Mouse (Mus musculus): ENCODE data around the gene Ttc17. TPM values are rescaled to one million over a fixed set of nuclear protein-coding genes. Genes with fewer than 3 reads are reported as not detected.

Ttc17 gene
- polyA plus RNA-seq, 1 experiment from 2014 or later = 19.2 TPM

DNA sequence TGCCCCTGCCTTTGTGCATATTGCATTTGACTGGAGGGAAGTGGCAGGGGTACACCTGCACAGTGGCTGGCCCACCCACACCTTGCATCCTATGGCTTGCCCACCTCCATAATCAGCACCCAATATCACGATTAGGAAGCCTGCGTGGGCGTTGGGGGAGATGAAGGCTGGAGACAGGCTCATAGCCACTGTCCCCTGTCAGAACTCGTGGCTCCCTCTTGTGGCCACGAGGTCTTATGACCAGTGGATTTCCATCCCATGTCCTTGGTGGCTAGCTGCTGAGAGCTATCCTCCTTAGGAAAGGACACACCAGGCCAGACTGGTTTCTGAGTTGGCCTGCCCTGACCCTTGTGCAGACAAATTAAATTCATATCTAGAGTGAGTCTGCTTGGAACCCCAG, 116.0 kb downstream of the Ttc17 start:
- no peak overlapping the region for H3K9ac ChIP-seq (replicated peaks)
- H3K9me3 ChIP-seq = no peaks in the 10 kb centered on the region
- peak; percentile 39 for ATAC-seq (ENCODE audit: insufficient number of reproducible peaks, insufficient read depth, low FRiP score, low TSS enrichment, low read depth)
- H3K27me3 ChIP-seq = peaks cover 19% of the 10 kb centered on the region
- H3K4me3 ChIP-seq (replicated peaks) = no peak overlapping the region
- no peak overlapping the region for H3K27ac ChIP-seq
- 1% methylated on average over 5 of the region's 5 CpGs for WGBS
- H3K4me2 ChIP-seq = no peak overlapping the region
- H3K36me3 ChIP-seq = no peaks in the 10 kb centered on the region
- peaks cover 11% of the 10 kb centered on the region for H3K4me1 ChIP-seq (replicated peaks)

DNA sequence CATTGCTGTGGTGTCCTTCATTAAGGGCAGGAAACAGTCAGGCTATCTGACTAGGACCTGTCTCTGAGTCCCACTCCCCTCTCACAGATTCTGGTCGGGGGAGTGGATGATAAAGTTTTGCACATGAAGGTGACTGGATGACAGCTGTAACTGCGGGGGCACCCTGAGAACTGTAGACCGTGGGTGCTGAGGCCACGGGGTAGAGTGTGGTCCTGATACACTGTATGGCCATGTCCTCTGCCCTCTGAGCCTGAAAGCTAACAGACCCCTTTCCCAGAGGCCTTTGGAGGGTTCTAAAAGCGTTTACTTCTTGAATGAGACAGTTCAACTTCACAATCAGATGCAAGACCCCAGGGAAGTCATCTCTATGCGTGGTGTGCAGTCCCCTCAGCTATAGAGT, 116.8 kb downstream of the Ttc17 start:
- Histone ChIP-seq H3K36me3 (no peaks in the 10 kb centered on the region), H3K9ac (replicated peaks) (no peak overlapping the region), H3K4me1 (replicated peaks) (peaks cover 11% of the 10 kb centered on the region), H3K27ac (no peak overlapping the region), H3K9me3 (no peaks in the 10 kb centered on the region), H3K27me3 (peaks cover 19% of the 10 kb centered on the region), H3K4me2 (no peak overlapping the region), H3K4me3 (replicated peaks) (no peak overlapping the region)
- ATAC-seq (ENCODE audit: insufficient number of reproducible peaks, insufficient read depth, low FRiP score, low TSS enrichment, low read depth) = no peak
- WGBS = 68% methylated on average over 6 of the region's 6 CpGs

DNA sequence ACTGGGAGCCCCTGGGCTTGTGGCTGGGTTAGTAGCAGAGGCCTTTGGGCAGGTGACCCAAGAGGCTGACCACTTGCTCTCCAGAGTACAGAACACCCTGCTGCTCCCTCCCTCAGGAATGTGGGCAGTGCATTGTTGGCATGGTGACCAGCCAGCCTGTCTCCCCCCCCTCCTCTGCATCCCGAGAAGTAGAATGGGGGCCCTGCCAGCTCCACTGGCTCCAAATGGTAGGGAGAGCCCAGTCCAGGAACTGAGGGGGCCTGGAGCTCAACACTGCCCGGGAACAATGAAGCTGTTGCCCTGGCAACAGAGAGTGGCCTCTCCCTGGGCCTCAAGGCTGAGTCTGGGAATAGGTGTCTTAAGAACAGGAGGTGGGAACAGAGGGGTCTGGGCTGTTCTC, 117.3 kb downstream of the Ttc17 start:
- Histone ChIP-seq H3K27me3 (peaks cover 17% of the 10 kb centered on the region), H3K4me1 (replicated peaks) (peaks cover 11% of the 10 kb centered on the region), H3K4me3 (replicated peaks) (no peak overlapping the region), H3K27ac (no peak overlapping the region), H3K9ac (replicated peaks) (peak overlapping the region; percentile 31; the same call in 1 of the 2 replicates), H3K36me3 (no peaks in the 10 kb centered on the region), H3K4me2 (no peak overlapping the region), H3K9me3 (no peaks in the 10 kb centered on the region)
- ATAC-seq (ENCODE audit: insufficient number of reproducible peaks, insufficient read depth, low FRiP score, low TSS enrichment, low read depth) = no peak
- 0% methylated on average over 2 of the region's 2 CpGs for WGBS

DNA sequence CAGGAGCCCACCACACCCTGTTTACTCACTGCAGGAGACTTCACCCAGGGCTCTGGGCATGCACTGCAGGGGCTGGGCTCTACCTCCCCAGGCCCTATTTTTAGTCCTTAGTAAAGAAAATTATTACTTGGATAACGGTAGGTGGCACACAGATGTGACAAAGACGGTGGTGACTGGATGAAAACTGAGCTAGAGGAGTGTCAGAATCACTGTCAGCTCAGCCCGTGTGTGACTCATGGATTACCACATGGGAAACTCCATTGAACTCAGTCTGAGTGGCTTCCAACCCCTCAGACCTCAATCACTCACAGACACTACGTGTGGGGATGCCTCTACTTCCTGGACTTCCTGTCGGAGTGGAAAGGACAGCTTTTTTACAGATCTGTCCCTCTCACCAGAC, 118.4 kb downstream of the Ttc17 start:
- H3K9ac ChIP-seq (replicated peaks) = no peak overlapping the region
- WGBS = 22% methylated on average over 5 of the region's 5 CpGs
- no peaks in the 10 kb centered on the region for H3K9me3 ChIP-seq
- no peak overlapping the region for H3K4me3 ChIP-seq (replicated peaks)
- no peak overlapping the region for H3K4me2 ChIP-seq
- H3K36me3 ChIP-seq = no peaks in the 10 kb centered on the region
- ATAC-seq (ENCODE audit: insufficient number of reproducible peaks, insufficient read depth, low FRiP score, low TSS enrichment, low read depth) = no peak
- H3K4me1 ChIP-seq (replicated peaks) = peaks cover 11% of the 10 kb centered on the region
- H3K27ac ChIP-seq = no peak overlapping the region
- H3K27me3 ChIP-seq = 0 out of 2 replicates have a peak, but pooled peaks cover 13% of the 10 kb centered on the region

DNA sequence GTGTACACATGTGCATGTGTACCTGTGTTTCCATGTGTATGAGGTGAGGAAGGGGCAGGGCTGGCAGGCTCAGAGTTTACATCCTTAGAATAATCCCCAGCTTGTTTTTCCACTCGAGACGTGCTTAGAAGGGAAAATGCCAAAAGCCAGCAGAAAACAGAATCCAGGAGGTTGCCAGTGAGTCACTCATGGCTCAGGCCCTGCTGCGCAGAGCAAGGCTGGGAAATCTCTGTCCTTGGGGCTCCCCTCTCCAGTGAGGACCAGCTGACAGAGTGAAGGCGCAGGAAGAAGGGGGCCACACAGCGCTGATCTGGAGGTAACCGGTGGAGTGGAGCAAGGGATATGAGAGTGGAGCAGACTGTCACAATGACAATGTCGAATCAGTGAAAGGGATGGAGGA, 119.1 kb downstream of the Ttc17 start:
- Histone ChIP-seq H3K27me3 (0 out of 2 replicates have a peak, but pooled peaks cover 13% of the 10 kb centered on the region), H3K9ac (replicated peaks) (no peak overlapping the region), H3K4me2 (no peak overlapping the region), H3K4me1 (replicated peaks) (peaks cover 11% of the 10 kb centered on the region), H3K9me3 (no peaks in the 10 kb centered on the region), H3K27ac (no peak overlapping the region), H3K4me3 (replicated peaks) (no peak overlapping the region), H3K36me3 (no peaks in the 10 kb centered on the region)
- WGBS = 77% methylated on average over 7 of the region's 7 CpGs
- no peak for ATAC-seq (ENCODE audit: insufficient number of reproducible peaks, insufficient read depth, low FRiP score, low TSS enrichment, low read depth)

DNA sequence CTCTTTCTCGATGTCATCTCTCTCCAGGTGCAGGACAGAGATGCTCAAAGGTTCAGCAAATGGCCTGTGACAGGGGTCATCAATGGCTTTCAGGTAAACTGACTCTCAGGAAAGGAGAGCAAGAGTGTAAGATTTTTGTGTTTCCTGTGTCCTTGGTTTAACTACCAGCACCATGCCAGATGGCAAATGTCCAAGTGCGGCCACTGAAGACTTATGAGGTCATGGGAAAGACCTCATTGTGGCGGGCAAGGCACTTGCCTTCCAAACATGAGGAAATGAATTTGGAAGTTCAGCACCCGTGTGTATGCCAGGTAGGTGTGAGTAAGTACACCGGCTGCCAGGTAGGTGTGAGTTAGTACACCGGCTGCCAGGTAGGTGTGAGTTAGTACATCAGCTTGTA, 123.0 kb downstream of the Ttc17 start:
- H3K9me3 ChIP-seq = no peaks in the 10 kb centered on the region
- no peak for ATAC-seq (ENCODE audit: insufficient number of reproducible peaks, insufficient read depth, low FRiP score, low TSS enrichment, low read depth)
- 81% methylated on average over 6 of the region's 6 CpGs for WGBS
- H3K36me3 ChIP-seq = no peaks in the 10 kb centered on the region
- no peak overlapping the region for H3K4me2 ChIP-seq
- no peak overlapping the region for H3K4me3 ChIP-seq (replicated peaks)
- no peaks in the 10 kb centered on the region; the same call in 1 of the 2 replicates for H3K4me1 ChIP-seq (replicated peaks)
- no peak overlapping the region for H3K9ac ChIP-seq (replicated peaks)
- no peak overlapping the region for H3K27ac ChIP-seq
- H3K27me3 ChIP-seq = peaks cover 21% of the 10 kb centered on the region; the same call in 1 of the 2 replicates

DNA sequence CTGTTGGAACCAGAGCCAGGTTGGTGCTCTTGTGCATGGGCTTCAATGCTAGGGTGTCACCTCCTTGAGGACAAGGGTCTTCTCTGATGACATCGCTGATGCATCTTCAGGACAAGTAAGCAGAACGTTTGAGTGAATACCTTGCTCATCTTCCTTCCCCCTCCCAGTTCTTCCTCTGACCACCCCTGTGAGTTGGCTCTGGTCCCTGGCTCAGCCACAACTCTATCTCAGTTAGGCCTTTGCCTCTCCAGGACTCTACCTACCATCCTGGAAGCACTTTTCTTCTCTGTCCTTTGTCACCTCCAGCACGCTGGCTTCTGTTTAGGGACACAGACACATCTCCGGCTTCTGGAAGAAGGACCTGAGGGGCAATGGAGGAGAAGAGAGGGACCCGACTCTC, 126.9 kb downstream of the Ttc17 start:
- no peaks in the 10 kb centered on the region for H3K36me3 ChIP-seq
- H3K9ac ChIP-seq (replicated peaks) = no peak overlapping the region
- no peak overlapping the region for H3K4me2 ChIP-seq
- no peaks in the 10 kb centered on the region for H3K9me3 ChIP-seq
- 83% methylated on average over 5 of the region's 5 CpGs for WGBS
- H3K27me3 ChIP-seq = peaks cover 40% of the 10 kb centered on the region
- H3K4me3 ChIP-seq (replicated peaks) = no peak overlapping the region
- no peak overlapping the region for H3K27ac ChIP-seq
- ATAC-seq (ENCODE audit: insufficient number of reproducible peaks, insufficient read depth, low FRiP score, low TSS enrichment, low read depth) = no peak
- no peaks in the 10 kb centered on the region for H3K4me1 ChIP-seq (replicated peaks)

DNA sequence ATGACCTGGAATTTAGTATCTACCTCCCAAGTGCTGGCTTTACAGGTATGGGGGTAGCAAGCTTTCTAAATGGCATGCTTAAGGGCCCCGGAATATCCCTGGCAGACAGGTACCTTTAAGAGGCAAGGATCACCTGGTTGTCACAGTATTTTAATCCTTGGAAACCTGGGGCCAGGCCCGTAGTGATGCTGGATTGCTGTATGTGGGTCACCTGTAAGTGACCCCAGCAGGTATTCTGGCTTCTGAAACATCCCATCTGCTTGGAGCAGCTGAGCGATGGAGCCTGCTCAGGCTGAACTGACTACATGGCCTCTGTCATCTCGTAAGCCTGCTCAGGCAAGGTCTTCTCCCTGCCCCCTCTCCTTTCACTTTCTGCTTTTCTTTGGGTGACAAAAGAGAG, 130.4 kb downstream of the Ttc17 start:
- ATAC-seq (ENCODE audit: insufficient number of reproducible peaks, insufficient read depth, low FRiP score, low TSS enrichment, low read depth) = no peak
- H3K4me3 ChIP-seq (replicated peaks) = no peak overlapping the region
- no peaks in the 10 kb centered on the region for H3K9me3 ChIP-seq
- H3K9ac ChIP-seq (replicated peaks) = no peak overlapping the region
- 70% methylated on average over 4 of the region's 4 CpGs for WGBS
- H3K36me3 ChIP-seq = no peaks in the 10 kb centered on the region
- H3K27ac ChIP-seq = no peak overlapping the region
- no peak overlapping the region for H3K4me2 ChIP-seq
- H3K27me3 ChIP-seq = peaks cover 75% of the 10 kb centered on the region
- 0 out of 2 replicates have a peak, but pooled peaks cover 7% of the 10 kb centered on the region for H3K4me1 ChIP-seq (replicated peaks)

DNA sequence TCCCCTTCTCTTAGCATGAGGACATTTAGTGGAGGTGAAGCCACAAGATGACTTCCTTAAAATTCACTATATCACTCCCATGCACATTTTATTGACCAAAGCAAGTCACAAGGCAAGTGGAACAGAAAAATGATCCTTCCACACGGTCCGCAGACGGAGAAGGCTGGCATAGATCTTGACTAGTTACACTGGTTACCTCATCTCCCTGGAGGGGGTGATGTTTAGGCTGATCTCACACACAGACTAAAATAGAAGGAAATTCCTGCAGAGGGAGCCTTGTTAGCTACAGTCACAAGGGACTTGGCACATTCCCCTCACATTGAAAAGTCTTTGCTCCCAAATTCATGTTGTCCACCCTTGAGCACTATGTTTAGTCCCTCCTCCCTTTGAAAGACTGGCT, 130.8 kb downstream of the Ttc17 start:
- peaks cover 76% of the 10 kb centered on the region for H3K27me3 ChIP-seq
- H3K4me3 ChIP-seq (replicated peaks) = no peak overlapping the region
- 91% methylated on average over 3 of the region's 3 CpGs for WGBS
- H3K4me1 ChIP-seq (replicated peaks) = 0 out of 2 replicates have a peak, but pooled peaks cover 7% of the 10 kb centered on the region
- ATAC-seq (ENCODE audit: insufficient number of reproducible peaks, insufficient read depth, low FRiP score, low TSS enrichment, low read depth) = no peak
- no peak overlapping the region for H3K4me2 ChIP-seq
- no peaks in the 10 kb centered on the region for H3K9me3 ChIP-seq
- no peak overlapping the region for H3K9ac ChIP-seq (replicated peaks)
- no peaks in the 10 kb centered on the region for H3K36me3 ChIP-seq
- no peak overlapping the region for H3K27ac ChIP-seq

DNA sequence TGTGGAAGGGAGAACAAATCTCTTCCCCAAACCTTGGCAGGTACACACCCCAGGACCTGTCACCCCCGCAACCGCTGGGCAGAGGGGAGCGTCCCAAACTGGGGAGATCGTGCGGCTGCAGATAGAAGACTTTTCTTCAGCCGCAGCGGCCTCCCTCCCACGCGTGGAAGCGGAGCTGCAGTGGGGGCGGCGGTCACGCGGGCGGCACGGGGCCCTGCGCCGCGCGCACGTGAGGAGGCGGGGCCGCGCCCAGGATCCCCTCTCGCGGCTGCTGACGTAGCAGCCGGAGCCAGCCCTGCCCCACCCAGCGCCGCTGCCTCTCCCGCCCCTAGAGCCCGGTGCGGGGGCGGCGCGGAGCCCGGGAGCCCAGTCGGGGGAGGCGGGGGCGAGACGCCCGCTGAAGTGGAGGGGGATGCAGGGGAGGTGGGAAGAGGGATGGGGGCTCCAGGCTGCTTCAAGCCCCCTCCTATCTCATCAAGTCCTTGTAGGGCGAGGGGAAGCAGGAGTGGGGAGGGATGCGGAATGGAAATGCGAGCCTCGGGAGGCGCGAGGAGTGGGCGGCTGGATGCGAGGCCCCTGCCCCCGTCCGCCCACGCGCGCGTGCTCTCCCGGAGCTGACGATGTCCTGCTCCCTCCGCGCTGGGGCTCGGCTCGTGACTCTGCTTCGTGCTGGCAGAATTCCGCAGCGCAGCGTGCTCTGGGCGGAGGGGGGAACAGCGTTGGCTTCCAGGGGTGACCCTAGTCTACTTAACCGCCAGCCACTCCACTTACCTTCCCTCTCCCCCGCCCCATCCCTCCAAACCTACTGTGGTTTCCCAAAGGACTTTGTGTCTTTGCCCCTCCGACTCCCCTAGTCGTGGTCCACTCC, 133.1 kb downstream of the Ttc17 start:
- Histone ChIP-seq H3K4me3 (replicated peaks) (peak overlapping the region; percentile 57), H3K4me2 (peak overlapping the region; percentile 96), H3K4me1 (replicated peaks) (0 out of 2 replicates have a peak, but pooled peaks cover 7% of the 10 kb centered on the region), H3K9me3 (no peaks in the 10 kb centered on the region), H3K27ac (no peak overlapping the region), H3K9ac (replicated peaks) (peak overlapping the region; percentile 65), H3K27me3 (peaks cover 68% of the 10 kb centered on the region), H3K36me3 (no peaks in the 10 kb centered on the region)
- peak; percentile 80 for ATAC-seq (ENCODE audit: insufficient number of reproducible peaks, insufficient read depth, low FRiP score, low TSS enrichment, low read depth)
- WGBS = under 1% methylated on average over 70 of the region's 72 CpGs

DNA sequence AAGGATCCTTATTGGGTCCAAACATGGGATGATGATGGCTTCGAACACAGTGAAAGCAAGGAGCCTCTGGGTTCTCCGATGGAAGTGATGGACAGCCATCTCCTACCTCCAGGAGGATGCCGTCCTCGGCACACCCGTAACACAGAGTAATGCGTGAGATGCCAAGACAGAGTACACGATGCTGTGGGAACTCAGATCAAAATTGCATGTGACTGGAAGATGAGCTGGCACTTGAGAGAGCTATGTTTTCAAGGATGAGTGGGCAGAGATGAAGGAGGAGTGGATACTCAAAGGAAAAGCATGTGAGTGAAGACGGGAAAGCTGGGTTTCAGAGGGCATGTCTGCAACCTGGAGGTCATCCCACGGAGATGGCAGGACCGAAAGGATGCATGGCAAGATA, 135.3 kb downstream of the Ttc17 start:
- WGBS = 90% methylated on average over 10 of the region's 10 CpGs
- Histone ChIP-seq H3K9me3 (no peaks in the 10 kb centered on the region), H3K27ac (no peak overlapping the region), H3K4me1 (replicated peaks) (peaks cover 8% of the 10 kb centered on the region; the same call in 1 of the 2 replicates), H3K27me3 (peaks cover 79% of the 10 kb centered on the region), H3K4me2 (no peak overlapping the region), H3K36me3 (no peaks in the 10 kb centered on the region), H3K9ac (replicated peaks) (no peak overlapping the region), H3K4me3 (replicated peaks) (no peak overlapping the region)
- no peak for ATAC-seq (ENCODE audit: insufficient number of reproducible peaks, insufficient read depth, low FRiP score, low TSS enrichment, low read depth)
